Mouse (Mus musculus) liver, postnatal 0 days (tissue): ENCODE measurements around the gene Dlg2.

ENCODE experiments used
- CTCF ChIP-seq: sonication (generic); IDR thresholded peaks from 2 replicates; pipeline ENCODE4 v1.5.1; 2016; ENCODE audit warnings: antibody characterized with exemption, low read depth
- EP300 ChIP-seq: IDR thresholded peaks from 2 replicates; pipeline ENCODE4 v1.6.1; 2016; ENCODE audit warnings: antibody characterized with exemption, low read depth, mild to moderate bottlenecking

DNA sequence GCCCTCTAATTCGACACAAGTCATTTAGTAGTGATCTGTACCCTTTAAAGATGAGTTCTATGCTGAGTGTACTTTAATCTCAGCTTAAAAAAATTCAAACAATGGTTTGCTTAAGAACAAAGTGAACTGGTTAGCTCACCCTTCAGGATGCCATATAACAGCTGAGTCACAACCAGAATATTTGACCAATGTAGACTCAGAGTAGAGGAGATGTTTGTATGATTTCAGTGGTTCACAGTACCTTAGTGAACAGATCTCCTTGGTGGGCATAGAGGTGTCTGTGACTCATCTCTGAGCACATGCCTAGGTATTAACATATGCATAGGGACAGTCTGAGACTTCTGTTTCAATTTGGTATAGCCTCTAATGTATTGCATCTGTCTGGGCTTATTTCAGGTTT is 2002.7 kb downstream of the Dlg2 start:
- no peak for TF ChIP-seq CTCF
- TF ChIP-seq EP300 = no peak
